Mouse (Mus musculus): ENCODE measurements at regions not wholly inside any gene's neighbourhood (a gene's known extent, or its start where the extent isn't known, plus 50 kb on each side); places are given as distances from the start of the nearest gene placed in this dataset.

- Histone ChIP-seq H3K36me3 (replicated peaks; ENCODE audit: insufficient read depth, low read length) (no peaks in the 10 kb centered on the region), H3K4me2 (ENCODE audit: low read depth, low read length) (no peak overlapping the region), H3K9me3 (ENCODE audit: low read length) (no peaks in the 10 kb centered on the region), H3K9ac (replicated peaks) (no peak overlapping the region), H3K4me1 (ENCODE audit: insufficient read depth) (peaks cover 2% of the 10 kb centered on the region; the same call in 1 of the 2 replicates), H3K4me3 (ENCODE audit: low read depth, low read length) (no peak overlapping the region), H3K27ac (ENCODE audit: low read depth) (no peak overlapping the region), H3K27me3 (ENCODE audit: insufficient read depth, low read length) (no peaks in the 10 kb centered on the region)
- TF ChIP-seq CTCF (IDR thresholded peaks at IDR 0.05; ENCODE audit: low read depth), result no peak
- TF ChIP-seq EP300 (IDR thresholded peaks at IDR 0.05; ENCODE audit: low read depth), result no peak
- no peak for DNase-seq
- WGBS (ENCODE audit: insufficient replicate concordance), result 77% methylated on average over 3 of the region's 3 CpGs
- no peak for ATAC-seq
Observed at GRCm38 (mm10) chr15:62180718-62181117, 1257.9 kb upstream of the A1bg start.

GRCm38 (mm10) chr15:62179801-62180200 is 1257.0 kb upstream of the A1bg start:
- TF ChIP-seq CTCF (IDR thresholded peaks at IDR 0.05; ENCODE audit: low read depth) (no peak), EP300 (IDR thresholded peaks at IDR 0.05; ENCODE audit: low read depth) (no peak)
- Histone ChIP-seq H3K27ac (ENCODE audit: low read depth) (no peak overlapping the region), H3K36me3 (replicated peaks; ENCODE audit: insufficient read depth, low read length) (no peaks in the 10 kb centered on the region), H3K9me3 (ENCODE audit: low read length) (no peaks in the 10 kb centered on the region), H3K4me1 (ENCODE audit: insufficient read depth) (peaks cover 2% of the 10 kb centered on the region; the same call in 1 of the 2 replicates), H3K9ac (replicated peaks) (no peak overlapping the region), H3K27me3 (ENCODE audit: insufficient read depth, low read length) (no peaks in the 10 kb centered on the region), H3K4me2 (ENCODE audit: low read depth, low read length) (no peak overlapping the region), H3K4me3 (ENCODE audit: low read depth, low read length) (no peak overlapping the region)
- WGBS (ENCODE audit: insufficient replicate concordance), result 66% methylated on average over 2 of the region's 2 CpGs
- ATAC-seq, result no peak
- DNase-seq, result no peak

DNA sequence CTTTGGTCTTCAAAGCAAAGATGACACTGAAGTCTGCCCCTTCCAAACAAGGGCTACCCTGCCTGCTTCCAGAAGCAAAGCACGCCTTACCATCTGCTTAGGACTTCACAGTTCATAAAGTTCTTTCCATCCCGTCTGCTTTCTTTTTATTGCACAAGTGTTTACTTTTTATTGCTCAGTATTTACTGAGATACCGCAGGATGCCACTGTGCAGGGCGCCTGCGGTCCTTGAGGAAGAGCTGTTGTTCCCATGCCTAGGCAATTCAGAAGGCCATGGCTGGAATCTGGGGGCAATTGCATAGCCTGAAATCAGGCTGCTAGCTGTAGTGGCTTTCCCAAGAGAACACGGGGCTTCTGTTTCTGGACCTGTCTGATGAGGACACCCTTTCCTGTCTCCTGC is 1255.8 kb upstream of the A1bg start:
- DNase-seq (no peak), ATAC-seq (no peak)
- no peaks in the 10 kb centered on the region for H3K36me3 ChIP-seq (replicated peaks; ENCODE audit: insufficient read depth, low read length)
- no peak overlapping the region for H3K27ac ChIP-seq (ENCODE audit: low read depth)
- no peaks in the 10 kb centered on the region for H3K9me3 ChIP-seq (ENCODE audit: low read length)
- WGBS (ENCODE audit: insufficient replicate concordance), result 69% methylated on average over 6 of the region's 6 CpGs
- no peak overlapping the region for H3K4me2 ChIP-seq (ENCODE audit: low read depth, low read length)
- H3K4me3 ChIP-seq (ENCODE audit: low read depth, low read length), result no peak overlapping the region
- H3K27me3 ChIP-seq (ENCODE audit: insufficient read depth, low read length), result no peaks in the 10 kb centered on the region
- TF ChIP-seq EP300 (IDR thresholded peaks at IDR 0.05; ENCODE audit: low read depth), result no peak
- no peak for TF ChIP-seq CTCF (IDR thresholded peaks at IDR 0.05; ENCODE audit: low read depth)
- no peak overlapping the region for H3K9ac ChIP-seq (replicated peaks)
- H3K4me1 ChIP-seq (ENCODE audit: insufficient read depth), result peaks cover 2% of the 10 kb centered on the region; the same call in 1 of the 2 replicates

DNA sequence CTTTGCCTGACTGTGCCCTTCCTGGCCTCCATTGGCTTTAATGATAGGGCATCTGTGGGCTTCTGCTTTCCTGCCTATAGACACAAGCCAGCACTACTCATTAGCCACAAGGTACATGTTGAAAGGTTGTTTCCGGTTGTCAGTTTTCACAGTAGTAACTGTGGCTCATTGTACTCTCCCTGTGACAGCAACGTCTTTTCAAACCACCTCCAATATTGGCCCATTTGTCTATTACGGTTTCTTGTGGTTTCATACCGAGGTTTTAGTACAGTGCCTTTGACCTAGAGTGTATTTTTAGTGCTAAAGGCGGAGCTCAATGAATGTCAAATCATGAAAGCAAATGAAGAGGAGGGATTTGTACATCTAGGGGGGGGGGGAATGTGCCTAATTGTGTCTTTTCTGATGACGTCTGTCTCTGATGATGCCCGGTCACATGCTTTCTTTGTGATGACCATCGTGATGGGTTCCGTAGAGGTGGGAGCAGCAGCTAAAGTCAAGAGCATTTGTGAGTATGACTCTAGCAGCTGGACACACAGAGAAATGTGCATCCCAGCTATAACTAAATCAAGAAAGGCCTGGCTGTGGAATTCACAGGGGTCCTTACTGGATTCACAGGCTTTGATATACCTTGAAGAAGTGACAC is 1255.1 kb upstream of the A1bg start:
- no peaks in the 10 kb centered on the region for H3K27me3 ChIP-seq (ENCODE audit: insufficient read depth, low read length)
- no peak overlapping the region for H3K27ac ChIP-seq (ENCODE audit: low read depth)
- H3K4me3 ChIP-seq (ENCODE audit: low read depth, low read length), result no peak overlapping the region
- no peaks in the 10 kb centered on the region for H3K9me3 ChIP-seq (ENCODE audit: low read length)
- peak; percentile 43 for ATAC-seq
- no peak overlapping the region for H3K9ac ChIP-seq (replicated peaks)
- TF ChIP-seq CTCF (IDR thresholded peaks at IDR 0.05; ENCODE audit: low read depth) (no peak), EP300 (IDR thresholded peaks at IDR 0.05; ENCODE audit: low read depth) (no peak)
- H3K4me2 ChIP-seq (ENCODE audit: low read depth, low read length), result no peak overlapping the region
- no peak for DNase-seq
- WGBS (ENCODE audit: insufficient replicate concordance), result 67% methylated on average over 9 of the region's 9 CpGs
- H3K36me3 ChIP-seq (replicated peaks; ENCODE audit: insufficient read depth, low read length), result no peaks in the 10 kb centered on the region
- peaks cover 2% of the 10 kb centered on the region; the same call in 1 of the 2 replicates for H3K4me1 ChIP-seq (ENCODE audit: insufficient read depth)

GRCm38 (mm10) chr15:62176076-62176475 is 1253.3 kb upstream of the A1bg start:
- TF ChIP-seq CTCF (IDR thresholded peaks at IDR 0.05; ENCODE audit: low read depth) (no peak), EP300 (IDR thresholded peaks at IDR 0.05; ENCODE audit: low read depth) (no peak)
- WGBS (ENCODE audit: insufficient replicate concordance), result 89% methylated on average over 2 of the region's 2 CpGs

GRCm38 (mm10) chr15:62173633-62174543 is 1251.1 kb upstream of the A1bg start:
- DNase-seq, result no peak

More at GRCm38 (mm10) chr15:62176076-62176475, 1253.3 kb upstream of the A1bg start:
- Histone ChIP-seq H3K27me3 (ENCODE audit: insufficient read depth, low read length) (no peaks in the 10 kb centered on the region), H3K9me3 (ENCODE audit: low read length) (no peaks in the 10 kb centered on the region), H3K9ac (replicated peaks) (no peak overlapping the region), H3K4me2 (ENCODE audit: low read depth, low read length) (no peak overlapping the region), H3K4me3 (ENCODE audit: low read depth, low read length) (no peak overlapping the region), H3K4me1 (ENCODE audit: insufficient read depth) (peaks cover 3% of the 10 kb centered on the region; the same call in 1 of the 2 replicates), H3K27ac (ENCODE audit: low read depth) (no peak overlapping the region), H3K36me3 (replicated peaks; ENCODE audit: insufficient read depth, low read length) (no peaks in the 10 kb centered on the region)
- DNase-seq (no peak), ATAC-seq (no peak)

More at GRCm38 (mm10) chr15:62173633-62174543, 1251.1 kb upstream of the A1bg start:
- Histone ChIP-seq H3K4me1 (ENCODE audit: insufficient read depth) (peaks cover 5% of the 10 kb centered on the region), H3K9me3 (ENCODE audit: low read length) (no peaks in the 10 kb centered on the region), H3K27ac (ENCODE audit: low read depth) (no peak overlapping the region), H3K4me2 (ENCODE audit: low read depth, low read length) (no peak overlapping the region), H3K9ac (replicated peaks) (no peak overlapping the region), H3K36me3 (replicated peaks; ENCODE audit: insufficient read depth, low read length) (no peaks in the 10 kb centered on the region), H3K27me3 (ENCODE audit: insufficient read depth, low read length) (no peaks in the 10 kb centered on the region), H3K4me3 (ENCODE audit: low read depth, low read length) (no peak overlapping the region)
- WGBS (ENCODE audit: insufficient replicate concordance), result 74% methylated on average over 10 of the region's 10 CpGs
- ATAC-seq, result no peak
- no peak for TF ChIP-seq EP300 (IDR thresholded peaks at IDR 0.05; ENCODE audit: low read depth)
- TF ChIP-seq CTCF (IDR thresholded peaks at IDR 0.05; ENCODE audit: low read depth), result no peak
